Mouse (Mus musculus): Measurements from ENCODE around the gene Fam92b.

DNA sequence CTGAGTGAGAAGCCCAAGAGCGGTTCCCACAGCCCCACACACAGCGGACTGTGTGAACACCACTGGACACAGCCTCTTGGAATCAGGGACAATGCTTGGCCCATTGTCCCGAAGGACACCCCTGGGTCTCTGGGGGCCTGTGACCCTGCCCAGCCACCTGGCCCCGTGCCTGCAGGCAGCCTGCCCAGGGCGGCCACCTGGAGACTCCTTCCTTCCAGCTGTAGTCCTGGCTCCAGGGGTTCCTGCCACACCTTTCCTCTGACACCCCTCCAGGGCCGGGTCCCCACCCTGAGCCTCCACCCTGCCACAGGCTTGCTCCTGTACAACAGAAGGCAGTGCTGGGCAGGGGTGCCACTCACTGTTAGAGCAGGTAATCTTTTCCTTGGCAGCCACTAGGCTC is 11.2 kb upstream of the Fam92b start:
- TF ChIP-seq CTCF (IDR thresholded peaks at IDR 0.05; ENCODE audit: insufficient read depth, low read length): no peak
- TF ChIP-seq POLR2A (IDR thresholded peaks at IDR 0.05; ENCODE audit: borderline replicate concordance, extremely low read depth, low read depth, low read length): no peak

All from lung, adult 2 months (tissue).